Mouse (Mus musculus): ENCODE results near the gene Pigyl. TPM values are rescaled to one million over a fixed set of nuclear protein-coding genes. Genes with fewer than 3 reads are reported as not detected.

Gene Pigyl
- polyA plus RNA-seq, 1 experiment from 2014 or later = 41.1 TPM

DNA sequence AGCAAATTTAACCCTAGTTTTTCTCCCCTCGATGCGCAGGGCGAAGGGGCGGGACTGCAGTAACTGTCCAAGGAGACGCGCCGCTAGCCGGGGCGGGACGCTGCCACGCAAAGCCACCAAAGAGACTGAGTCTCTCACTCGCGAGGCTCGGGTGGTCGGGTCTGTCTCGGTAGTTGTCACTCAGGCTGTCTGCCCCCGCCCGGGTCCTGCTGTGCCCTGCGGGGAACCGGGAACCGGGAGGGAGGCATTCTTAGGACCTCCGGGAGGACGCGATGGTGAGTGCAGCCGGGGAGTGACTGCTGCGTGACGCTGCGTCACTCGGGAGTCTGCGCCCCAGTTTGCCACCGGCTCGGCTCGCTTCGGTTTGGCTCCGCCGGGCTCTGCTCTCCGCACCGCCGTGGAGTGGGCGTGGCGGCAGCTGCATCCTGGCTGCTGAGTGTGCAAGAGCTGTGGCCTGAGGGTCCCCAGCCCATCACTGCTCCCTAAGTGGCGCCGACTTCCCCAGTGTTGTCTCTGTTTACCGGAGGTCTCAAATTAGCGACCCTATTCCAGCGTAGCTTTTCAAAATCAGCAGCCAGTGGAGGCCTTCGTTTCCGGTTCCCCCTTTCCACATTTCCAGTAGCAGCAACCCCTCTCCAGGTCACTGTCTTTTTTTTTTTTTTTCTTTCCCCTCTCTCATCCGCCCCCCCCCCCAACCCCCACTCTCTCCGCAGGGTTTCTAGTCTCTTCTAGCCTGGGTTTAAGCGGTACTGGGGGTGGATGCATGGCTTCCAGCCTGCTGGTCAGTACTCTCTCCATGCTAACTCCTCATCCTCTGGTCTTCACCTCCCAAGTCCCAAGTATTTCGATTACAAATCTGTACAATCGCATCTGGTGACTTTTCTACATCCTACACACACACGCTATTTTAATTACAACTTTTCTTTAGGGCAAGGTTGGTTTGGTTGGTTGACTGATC, 8.3 kb downstream of the Pigyl start:
- Histone ChIP-seq H3K9ac (peak overlapping the region; percentile 64), H3K36me3 (no peaks in the 10 kb centered on the region), H3K9me3 (replicated peaks) (0 out of 2 replicates have a peak, but pooled peaks cover 8% of the 10 kb centered on the region), H3K27me3 (replicated peaks) (peaks cover 39% of the 10 kb centered on the region), H3K4me2 (peak overlapping the region; percentile 92), H3K4me3 (peak overlapping the region; percentile 61), H3K27ac (no peak overlapping the region), H3K4me1 (peaks cover 11% of the 10 kb centered on the region; the same call in 1 of the 2 replicates)
- 2% methylated on average over 54 of the region's 54 CpGs for WGBS (ENCODE audit: insufficient replicate concordance)
- ATAC-seq = peak; percentile 30; the same call in 1 of the 2 replicates

GRCm38 (mm10) chr9:22165964-22166363, 9.3 kb downstream of the Pigyl start:
- no peak overlapping the region for H3K27ac ChIP-seq
- H3K27me3 ChIP-seq (replicated peaks) = peaks cover 39% of the 10 kb centered on the region
- 0 out of 2 replicates have a peak, but pooled peaks cover 8% of the 10 kb centered on the region for H3K9me3 ChIP-seq (replicated peaks)
- no peaks in the 10 kb centered on the region for H3K36me3 ChIP-seq
- H3K4me2 ChIP-seq = no peak overlapping the region
- H3K4me1 ChIP-seq = peaks cover 11% of the 10 kb centered on the region; the same call in 1 of the 2 replicates
- H3K9ac ChIP-seq = no peak overlapping the region
- no peak overlapping the region for H3K4me3 ChIP-seq
- ATAC-seq = no peak
- 41% methylated on average over 6 of the region's 6 CpGs for WGBS (ENCODE audit: insufficient replicate concordance)

DNA sequence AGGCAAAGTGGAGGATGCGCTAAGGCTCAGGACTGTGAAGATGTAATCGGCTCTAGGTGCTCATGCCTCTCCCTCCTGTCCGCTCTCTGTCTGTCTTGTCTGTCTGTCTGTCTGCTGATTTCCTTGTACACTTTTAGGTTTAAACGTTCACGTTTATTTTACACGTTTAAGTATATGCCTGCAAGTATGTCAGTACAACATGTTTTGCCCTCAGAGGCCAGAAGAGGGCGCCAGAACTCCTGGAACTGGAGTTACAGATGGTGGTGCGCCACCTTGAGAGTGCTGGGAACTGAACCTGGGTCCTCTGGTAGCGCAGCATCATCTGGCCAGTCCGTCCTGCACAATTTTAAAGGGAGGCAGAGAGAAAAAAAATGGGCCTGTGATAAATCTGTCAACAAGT, 10.0 kb downstream of the Pigyl start:
- H3K36me3 ChIP-seq = no peaks in the 10 kb centered on the region
- WGBS (ENCODE audit: insufficient replicate concordance) = 78% methylated on average over 10 of the region's 10 CpGs
- H3K27ac ChIP-seq = no peak overlapping the region
- H3K9ac ChIP-seq = no peak overlapping the region
- H3K27me3 ChIP-seq (replicated peaks) = peaks cover 39% of the 10 kb centered on the region
- H3K4me2 ChIP-seq = no peak overlapping the region
- H3K4me1 ChIP-seq = peaks cover 11% of the 10 kb centered on the region; the same call in 1 of the 2 replicates
- no peak overlapping the region for H3K4me3 ChIP-seq
- 0 out of 2 replicates have a peak, but pooled peaks cover 8% of the 10 kb centered on the region for H3K9me3 ChIP-seq (replicated peaks)
- no peak for ATAC-seq

- Histone ChIP-seq H3K4me2 (no peak overlapping the region), H3K4me3 (no peak overlapping the region), H3K27me3 (replicated peaks) (peaks cover 39% of the 10 kb centered on the region), H3K36me3 (no peaks in the 10 kb centered on the region), H3K9ac (no peak overlapping the region), H3K4me1 (peaks cover 11% of the 10 kb centered on the region; the same call in 1 of the 2 replicates), H3K27ac (no peak overlapping the region), H3K9me3 (replicated peaks) (0 out of 2 replicates have a peak, but pooled peaks cover 8% of the 10 kb centered on the region)
- no peak for ATAC-seq
- WGBS (ENCODE audit: insufficient replicate concordance) = 86% methylated on average over 4 of the region's 4 CpGs
These were observed 11.1 kb downstream of the Pigyl start for GRCm38 (mm10) chr9:22167751-22168150.

- no peak overlapping the region for H3K27ac ChIP-seq
- peaks cover 11% of the 10 kb centered on the region; the same call in 1 of the 2 replicates for H3K4me1 ChIP-seq
- 0 out of 2 replicates have a peak, but pooled peaks cover 8% of the 10 kb centered on the region for H3K9me3 ChIP-seq (replicated peaks)
- 86% methylated on average over 11 of the region's 11 CpGs for WGBS (ENCODE audit: insufficient replicate concordance)
- H3K4me3 ChIP-seq = no peak overlapping the region
- no peak overlapping the region for H3K9ac ChIP-seq
- no peak for ATAC-seq
- no peaks in the 10 kb centered on the region for H3K36me3 ChIP-seq
- H3K4me2 ChIP-seq = no peak overlapping the region
- peaks cover 24% of the 10 kb centered on the region for H3K27me3 ChIP-seq (replicated peaks)
These were observed 12.7 kb downstream of the Pigyl start for GRCm38 (mm10) chr9:22169327-22169726.

DNA sequence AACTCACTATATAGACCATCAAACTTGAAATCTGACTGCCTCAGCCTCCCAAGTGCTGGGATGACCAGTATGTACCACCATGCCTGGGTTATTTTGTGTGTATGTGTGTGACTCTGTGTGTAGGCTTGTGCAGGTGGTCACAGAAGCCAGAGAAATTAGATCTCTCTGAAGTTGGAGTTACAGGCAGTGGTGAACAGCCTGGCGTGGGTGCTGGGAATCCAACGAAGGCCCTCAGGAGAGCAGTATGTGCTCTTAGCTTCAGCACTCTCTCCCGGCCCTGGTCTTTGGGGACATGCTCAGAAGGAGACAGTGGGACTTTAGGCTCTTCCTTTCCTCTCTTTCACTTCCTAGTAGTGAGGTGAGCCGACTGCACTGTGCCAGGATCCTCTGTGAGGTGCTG, 15.7 kb downstream of the Pigyl start:
- Histone ChIP-seq H3K36me3 (no peaks in the 10 kb centered on the region), H3K4me3 (no peak overlapping the region), H3K4me1 (no peaks in the 10 kb centered on the region), H3K4me2 (no peak overlapping the region), H3K27ac (no peak overlapping the region), H3K9me3 (replicated peaks) (peaks cover 3% of the 10 kb centered on the region), H3K9ac (no peak overlapping the region), H3K27me3 (replicated peaks) (no peaks in the 10 kb centered on the region)
- WGBS (ENCODE audit: insufficient replicate concordance) = 63% methylated on average over 4 of the region's 4 CpGs
- ATAC-seq = no peak

GRCm38 (mm10) chr9:22188025-22188611, 31.5 kb downstream of the Pigyl start, which contains the start of gene Zfp872:
Gene Zfp872 (plus strand): TSS chr9:22188090.
- no peaks in the 10 kb centered on the region for H3K36me3 ChIP-seq
- peaks cover 27% of the 10 kb centered on the region for H3K27me3 ChIP-seq (replicated peaks)
- no peak within 1 kb of the TSS for H3K9ac ChIP-seq
- peak within 1 kb of the TSS; percentile 31 for H3K4me3 ChIP-seq
- no peak within 1 kb of the TSS for H3K27ac ChIP-seq
- no peak for ATAC-seq
- H3K4me1 ChIP-seq = no peaks in the 10 kb centered on the region
- H3K4me2 ChIP-seq = peak within 1 kb of the TSS; percentile 55
- 16% methylated on average over 37 of the region's 43 CpGs for WGBS (ENCODE audit: insufficient replicate concordance)
- peaks cover 10% of the 10 kb centered on the region; the same call in 1 of the 2 replicates for H3K9me3 ChIP-seq (replicated peaks)

GRCm38 (mm10) chr9:22196412-22196811, 39.8 kb downstream of the Pigyl start:
- H3K4me2 ChIP-seq = no peak overlapping the region
- H3K4me3 ChIP-seq = no peak overlapping the region
- peaks cover 34% of the 10 kb centered on the region for H3K9me3 ChIP-seq (replicated peaks)
- WGBS (ENCODE audit: insufficient replicate concordance) = 24% methylated on average over 5 of the region's 5 CpGs
- no peaks in the 10 kb centered on the region for H3K36me3 ChIP-seq
- H3K9ac ChIP-seq = no peak overlapping the region
- ATAC-seq = no peak
- no peak overlapping the region for H3K27ac ChIP-seq
- no peaks in the 10 kb centered on the region for H3K4me1 ChIP-seq
- H3K27me3 ChIP-seq (replicated peaks) = no peaks in the 10 kb centered on the region

Small RNA genes within 50 kb of the gene (microRNA-seq; reads per million reads assigned to microRNA genes)
- gene Mir7084 = not detected

Other genes with a start within 250 kb of the Pigyl start
- gene Rab3d, start 238.7 kb upstream of the Pigyl start, polyA plus RNA-seq (2016; fragmentation: Nextera tagmentation; extraction: Ambion mirVana) = 6.5 TPM in 2 replicates
- 1.3 and 2.2 TPM in 2 replicates for gene Ccdc159, start 229.4 kb upstream of the Pigyl start, polyA plus RNA-seq (2016; fragmentation: Nextera tagmentation; extraction: Ambion mirVana)
- 39.9 and 41.8 TPM in 2 replicates for gene Tmem205, start 229.3 kb upstream of the Pigyl start, polyA plus RNA-seq (2016; fragmentation: Nextera tagmentation; extraction: Ambion mirVana)
- 2.3 and 3.1 TPM in 2 replicates for gene Plppr2, start 219.8 kb upstream of the Pigyl start, polyA plus RNA-seq (2016; fragmentation: Nextera tagmentation; extraction: Ambion mirVana)
- gene Swsap1, start 201.1 kb upstream of the Pigyl start, polyA plus RNA-seq (2016; fragmentation: Nextera tagmentation; extraction: Ambion mirVana) = 2.8 and 3.0 TPM in 2 replicates
- gene Epor, start 193.3 kb upstream of the Pigyl start, polyA plus RNA-seq (2016; fragmentation: Nextera tagmentation; extraction: Ambion mirVana) = 155 and 158 TPM in 2 replicates
- gene Rgl3, start 167.4 kb upstream of the Pigyl start, polyA plus RNA-seq (2016; fragmentation: Nextera tagmentation; extraction: Ambion mirVana) = 0.20 and 0.46 TPM in 2 replicates
- gene Ccdc151, start 154.2 kb upstream of the Pigyl start, polyA plus RNA-seq (2016; fragmentation: Nextera tagmentation; extraction: Ambion mirVana) = 0.12 TPM in 1 of 2 replicates, not detected in the other
- gene Prkcsh, start 154.0 kb upstream of the Pigyl start, polyA plus RNA-seq (2016; fragmentation: Nextera tagmentation; extraction: Ambion mirVana) = 65.0 and 68.5 TPM in 2 replicates
- gene Elavl3, start 104.8 kb upstream of the Pigyl start, polyA plus RNA-seq (2016; fragmentation: Nextera tagmentation; extraction: Ambion mirVana) = 0.02 TPM in 1 of 2 replicates, not detected in the other
- gene Gm49318, start 85.6 kb upstream of the Pigyl start, polyA plus RNA-seq (2016; fragmentation: Nextera tagmentation; extraction: Ambion mirVana) = not detected in 2 replicates
- 5.7 and 6.6 TPM in 2 replicates for gene Zfp653, start 85.5 kb upstream of the Pigyl start, polyA plus RNA-seq (2016; fragmentation: Nextera tagmentation; extraction: Ambion mirVana)
- 36.9 and 40.6 TPM in 2 replicates for gene Ecsit, start 71.4 kb upstream of the Pigyl start, polyA plus RNA-seq (2016; fragmentation: Nextera tagmentation; extraction: Ambion mirVana)
- gene Cnn1, start 57.6 kb upstream of the Pigyl start, polyA plus RNA-seq (2016; fragmentation: Nextera tagmentation; extraction: Ambion mirVana) = 0.80 and 0.81 TPM in 2 replicates
- 103 and 113 TPM in 2 replicates for gene Elof1, start 39.7 kb upstream of the Pigyl start, polyA plus RNA-seq (2016; fragmentation: Nextera tagmentation; extraction: Ambion mirVana)
- 176 and 179 TPM in 2 replicates for gene Acp5, start 21.1 kb upstream of the Pigyl start, polyA plus RNA-seq (2016; fragmentation: Nextera tagmentation; extraction: Ambion mirVana)
- 0.07 and 0.14 TPM in 2 replicates for gene Zfp872, start 31.2 kb downstream of the Pigyl start, polyA plus RNA-seq (2016; fragmentation: Nextera tagmentation; extraction: Ambion mirVana)
- 11.7 and 12.3 TPM in 2 replicates for gene Zfp809, start 68.9 kb downstream of the Pigyl start, polyA plus RNA-seq (2016; fragmentation: Nextera tagmentation; extraction: Ambion mirVana)
- 2.2 and 2.3 TPM in 2 replicates for gene Zfp599, start 103.0 kb downstream of the Pigyl start, polyA plus RNA-seq (2016; fragmentation: Nextera tagmentation; extraction: Ambion mirVana)
- 4.9 and 5.0 TPM in 2 replicates for gene Zfp810, start 150.8 kb downstream of the Pigyl start, polyA plus RNA-seq (2016; fragmentation: Nextera tagmentation; extraction: Ambion mirVana)
- 35.2 and 35.3 TPM in 2 replicates for gene Anln, start 232.3 kb downstream of the Pigyl start, polyA plus RNA-seq (2016; fragmentation: Nextera tagmentation; extraction: Ambion mirVana)

Data from liver, embryonic 12.5 days (tissue).